In genomic region chr11:118916423-118917030, GRCm38 (mm10) we compare ENCODE assay signal across 10 mouse cellular contexts. TPM values are rescaled to one million over a fixed set of nuclear protein-coding genes. Genes with fewer than 3 reads are reported as not detected.
A peak's percentile ranks its signal among the peaks of the same experiment; 100 is the strongest.
DNase-seq lines count a peak whose midpoint lies in the region; ATAC-seq and TF ChIP-seq lines count a peak whose summit lies in the region.
"Had no signal": no experiment of that assay in that cellular context is flagged by ENCODE, and none has a peak within 500 bp of the region (broad histone marks: within the 10 kb centered on the region; RNA-seq: fewer than 3 reads in every experiment).

No protein-coding gene starts in this region.

- H3K36me3 ChIP-seq in stomach, embryonic 15.5 days = no peaks in the 10 kb centered on the region
- H3K36me3 ChIP-seq in stomach, postnatal 0 days (ENCODE audit: control insufficient read depth, insufficient read depth, low read length) = no peaks in the 10 kb centered on the region
- H3K36me3 ChIP-seq in forebrain, embryonic 15.5 days = no peaks in the 10 kb centered on the region
- H3K36me3 ChIP-seq in limb, embryonic 15.5 days = no peaks in the 10 kb centered on the region

- H3K9me3 ChIP-seq in stomach, embryonic 15.5 days = no peaks in the 10 kb centered on the region
- no peaks in the 10 kb centered on the region for H3K9me3 ChIP-seq in stomach, postnatal 0 days (ENCODE audit: control insufficient read depth, low read length)
- no peaks in the 10 kb centered on the region for H3K9me3 ChIP-seq in forebrain, embryonic 15.5 days
- H3K9me3 ChIP-seq in limb, embryonic 15.5 days = no peaks in the 10 kb centered on the region

- peaks cover 15% of the 10 kb centered on the region; the same call in 1 of the 2 replicates for H3K27me3 ChIP-seq in stomach, embryonic 15.5 days (replicated peaks)
- H3K27me3 ChIP-seq in stomach, postnatal 0 days (ENCODE audit: control insufficient read depth, insufficient read depth, low read length) = no peaks in the 10 kb centered on the region
- H3K27me3 ChIP-seq in forebrain, embryonic 15.5 days = no peaks in the 10 kb centered on the region
- H3K27me3 ChIP-seq in limb, embryonic 15.5 days = peaks cover 9% of the 10 kb centered on the region; the same call in 1 of the 2 replicates

- WGBS in stomach, embryonic 15.5 days = 28% methylated on average over 15 of the region's 15 CpGs
- WGBS in stomach, postnatal 0 days = 28% methylated on average over 15 of the region's 15 CpGs
- 7% methylated on average over 15 of the region's 15 CpGs for WGBS in forebrain, embryonic 15.5 days
- 20% methylated on average over 15 of the region's 15 CpGs for WGBS in limb, embryonic 15.5 days

- H3K27ac ChIP-seq in stomach, embryonic 15.5 days = no peak overlapping the region
- no peak overlapping the region for H3K27ac ChIP-seq in stomach, postnatal 0 days (replicated peaks)
- H3K27ac ChIP-seq in forebrain, embryonic 15.5 days (replicated peaks) = peak overlapping the region; percentile 76
- H3K27ac ChIP-seq in limb, embryonic 15.5 days = no peak overlapping the region
- H3K27ac ChIP-seq: liver, embryonic 14.5 days had no signal

- DNase-seq in stomach, postnatal 0 days (ENCODE audit: low spot score) = no peak
- no peak for DNase-seq in kidney, adult 9 months
- DNase-seq in thymus, postnatal 4 days = no peak
- DNase-seq: right cerebral cortex, adult 18-20 months had no signal

- TF ChIP-seq EP300 in stomach, postnatal 0 days (optimal IDR thresholded peaks at IDR 0.05) = no peak

- H3K4me2 ChIP-seq in stomach, embryonic 15.5 days = 0 out of 2 replicates have a peak overlapping the region, but pooled peaks have one; percentile 10
- H3K4me2 ChIP-seq in stomach, postnatal 0 days (replicated peaks; ENCODE audit: low read depth) = no peak overlapping the region
- H3K4me2 ChIP-seq in forebrain, embryonic 15.5 days (replicated peaks) = 0 out of 2 replicates have a peak overlapping the region, but pooled peaks have one; percentile 11
- H3K4me2 ChIP-seq in limb, embryonic 15.5 days = 0 out of 2 replicates have a peak overlapping the region, but pooled peaks have one; percentile 3

- no peak for ATAC-seq in stomach, embryonic 15.5 days (ENCODE audit: insufficient read depth, low FRiP score, low read depth)
- no peak for ATAC-seq in stomach, postnatal 0 days (ENCODE audit: low FRiP score, low TSS enrichment)
- ATAC-seq in forebrain, embryonic 15.5 days (replicated peaks) = peak; percentile 24; the same call in 1 of the 2 replicates
- ATAC-seq in limb, embryonic 15.5 days (ENCODE audit: insufficient number of reproducible peaks, low FRiP score, low TSS enrichment, low read depth) = no peak
- ATAC-seq in megakaryocyte, adult 5-6 weeks (ENCODE audit: poor library complexity, severe bottlenecking) = no peak
- ATAC-seq: intestine, postnatal 0 days had no signal

- H3K4me3 ChIP-seq in stomach, embryonic 15.5 days (replicated peaks) = no peak overlapping the region
- H3K4me3 ChIP-seq in stomach, postnatal 0 days (ENCODE audit: low read depth, low read length) = no peak overlapping the region
- no peak overlapping the region for H3K4me3 ChIP-seq in forebrain, embryonic 15.5 days
- H3K4me3 ChIP-seq in limb, embryonic 15.5 days = no peak overlapping the region

- TF ChIP-seq CTCF in stomach, postnatal 0 days (IDR thresholded peaks at IDR 0.05; ENCODE audit: low read depth) = no peak

- no peaks in the 10 kb centered on the region for H3K4me1 ChIP-seq in stomach, embryonic 15.5 days
- H3K4me1 ChIP-seq in stomach, postnatal 0 days (replicated peaks; ENCODE audit: control insufficient read depth, insufficient read depth) = no peaks in the 10 kb centered on the region
- peaks cover 16% of the 10 kb centered on the region for H3K4me1 ChIP-seq in forebrain, embryonic 15.5 days
- peaks cover 4% of the 10 kb centered on the region; the same call in 1 of the 2 replicates for H3K4me1 ChIP-seq in limb, embryonic 15.5 days

- H3K9ac ChIP-seq in stomach, embryonic 15.5 days = no peak overlapping the region
- no peak overlapping the region for H3K9ac ChIP-seq in stomach, postnatal 0 days (ENCODE audit: low read length)
- no peak overlapping the region for H3K9ac ChIP-seq in forebrain, embryonic 15.5 days (replicated peaks)
- no peak overlapping the region for H3K9ac ChIP-seq in limb, embryonic 15.5 days
- H3K9ac ChIP-seq: liver, embryonic 14.5 days had no signal

RNA-seq across cellular contexts. Expression of gene Rbfox3, which starts 5.1 kb away (rescaled TPM):
- polyA plus RNA-seq in stomach, embryonic 15.5 days (2015; fragmentation: Nextera tagmentation; extraction: Ambion mirVana) = 1.6 and 1.8 TPM in 2 replicates
- polyA plus RNA-seq in stomach, postnatal 0 days (2015; fragmentation: Nextera tagmentation; extraction: Ambion mirVana) = 0.76 and 0.85 TPM in 2 replicates
- polyA plus RNA-seq in forebrain, embryonic 15.5 days (2015; fragmentation: Nextera tagmentation; extraction: Ambion mirVana) = 51.1 and 57.2 TPM in 2 replicates
- 0.26 and 0.32 TPM in 2 replicates for polyA plus RNA-seq in limb, embryonic 15.5 days (2015; fragmentation: Nextera tagmentation; extraction: Ambion mirVana)
- total RNA-seq in megakaryocyte, adult 5-6 weeks (2015) = not detected in 2 replicates
- total RNA-seq in megakaryocyte, adult 5-6 weeks (2017) = not detected in 2 replicates

Comparison
In these comparisons a context has a peak if more than half of its experiments do, and no peak if none do; other contexts are left out.
1. RNA of gene Rbfox3, which starts 5.1 kb away (polyA plus RNA-seq): 51.1 to 57.2 TPM in forebrain, embryonic 15.5 days; 1.6 to 1.8 TPM in stomach, embryonic 15.5 days, 0.76 to 0.85 TPM in stomach, postnatal 0 days and 0.26 to 0.32 TPM in limb, embryonic 15.5 days; every median in the first group is over 10 times any median in the second.